Mouse (Mus musculus) adrenal gland, postnatal 10 days (tissue): ENCODE data around the gene Mrrf. TPM values are rescaled to one million over a fixed set of nuclear protein-coding genes. Genes with fewer than 3 reads are reported as not detected.
A peak's percentile ranks its signal among the peaks of the same experiment; 100 is the strongest.
"Not testable (repeated sequence)": the region's sequence is repeated elsewhere in the genome, so short reads cannot be mapped to it uniquely, and the experiment has no call there.

Experiments used
- DNase-seq: peaks from one replicate; pipeline ENCODE4 v3.0.0; 2021; ENCODE audit warnings: mixed read lengths
- total RNA-seq, 2 experiments: library from RNA; stranded (reverse); gene quantifications; 2 replicates each; pipeline ENCODE4 v1.2.3; 2021

Gene Mrrf
- total RNA-seq, 2 experiments from 2014 or later: 21.4 to 25.7 TPM

DNA sequence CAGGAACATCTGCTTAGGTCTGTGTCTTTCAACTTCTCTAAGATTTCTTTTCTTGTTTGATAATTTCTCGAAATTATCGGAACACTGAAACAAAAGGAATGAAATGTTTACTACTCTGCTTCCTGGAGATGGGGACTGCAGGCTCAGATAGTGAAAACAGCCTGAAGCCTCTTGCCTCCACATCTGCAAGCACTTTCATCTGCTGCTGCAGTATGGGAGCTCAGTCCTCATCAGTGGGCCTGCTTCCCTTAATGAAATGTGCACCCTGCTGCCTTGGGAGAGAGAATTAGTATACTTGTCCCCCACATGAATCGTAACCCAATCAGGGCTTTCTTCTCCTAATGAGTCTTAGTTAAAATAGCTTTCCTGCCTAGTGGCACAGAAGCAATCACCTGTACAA is 7.1 kb upstream of the Mrrf start:
- no peak for DNase-seq

GRCm38 (mm10) chr2:36135887-36136286 is 302 bp upstream of the Mrrf start:
- DNase-seq: no peak

- no peak for DNase-seq
These were observed 2.9 kb downstream of the Mrrf start for GRCm38 (mm10) chr2:36139096-36139495.

DNA sequence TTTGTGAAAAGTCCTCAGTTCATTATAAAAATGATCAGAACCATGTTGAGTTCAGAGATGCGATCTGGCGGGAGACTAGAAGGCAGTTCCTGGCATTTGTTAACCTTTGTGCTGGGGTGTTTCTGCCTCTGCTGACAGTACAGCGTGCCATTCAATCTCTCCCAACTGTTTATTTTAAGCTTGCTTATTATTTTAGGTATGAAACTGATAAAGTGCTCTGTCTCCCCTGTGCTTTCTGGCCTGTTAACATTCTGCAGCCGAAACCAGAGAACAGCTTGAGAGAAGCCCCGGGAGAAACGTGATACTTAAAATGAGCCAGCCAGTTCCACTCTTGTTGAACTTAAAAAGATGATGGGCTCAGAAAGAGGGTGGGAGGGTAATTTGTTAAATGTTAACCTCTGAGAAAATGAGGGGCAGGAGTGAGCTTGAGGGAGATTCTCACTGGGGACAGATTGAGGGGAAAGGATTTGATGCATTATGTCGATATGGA is 12.7 kb downstream of the Mrrf start:
- DNase-seq: no peak

- not testable (repeated sequence) for DNase-seq
These were observed 16.2 kb downstream of the Mrrf start for GRCm38 (mm10) chr2:36152401-36152800.

DNA sequence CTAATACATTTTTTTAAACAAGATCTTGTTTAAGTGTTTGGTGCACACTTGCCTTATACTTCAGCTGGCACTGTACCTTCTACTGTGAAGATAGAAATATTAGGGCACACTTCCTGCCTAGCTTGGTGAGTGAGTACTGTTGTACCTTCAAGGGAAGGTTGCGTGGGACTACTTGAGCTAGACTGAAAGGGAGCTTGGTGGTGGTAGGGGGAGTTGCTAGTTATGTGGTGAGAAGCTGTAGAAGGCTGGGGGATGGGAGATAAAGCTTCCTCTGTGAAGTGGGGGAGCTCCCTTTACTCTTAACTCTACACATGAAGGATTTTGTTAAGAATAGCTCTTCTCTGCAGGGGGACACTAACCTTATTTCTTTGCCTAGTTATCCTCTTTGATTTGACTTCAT is 21.3 kb downstream of the Mrrf start:
- DNase-seq: no peak

- DNase-seq: no peak
These were observed 23.1 kb downstream of the Mrrf start for GRCm38 (mm10) chr2:36159336-36159735.

DNA sequence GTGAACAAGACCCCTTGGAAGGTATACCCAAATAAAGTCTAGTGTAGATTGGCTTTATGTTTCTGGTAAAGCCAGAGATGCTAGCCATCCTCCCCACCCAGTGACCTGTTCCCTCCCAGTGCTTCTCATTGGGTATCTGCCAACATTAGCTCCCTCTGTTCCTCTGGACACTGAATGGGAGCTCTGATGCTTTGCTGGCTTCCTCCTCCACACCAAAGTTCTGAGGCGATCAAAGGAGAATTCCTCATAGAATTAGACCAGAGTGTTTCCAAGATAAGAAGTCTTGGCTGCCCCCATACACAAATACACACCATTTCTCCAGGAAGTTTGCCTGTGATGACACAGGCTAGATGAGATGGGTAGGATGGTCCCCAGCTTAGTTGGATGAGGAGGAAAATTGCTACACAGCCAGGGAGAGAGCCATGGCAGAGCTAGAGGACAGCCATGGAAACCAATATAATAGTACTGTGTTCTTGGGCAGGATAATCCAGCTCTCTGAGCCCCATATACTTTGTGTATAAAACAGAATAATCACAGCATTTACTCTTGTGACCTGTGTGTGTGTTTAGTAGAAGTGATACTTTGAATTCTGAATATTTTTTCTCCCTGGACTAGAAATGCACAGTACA is 31.9 kb downstream of the Mrrf start:
- DNase-seq: no peak

DNA sequence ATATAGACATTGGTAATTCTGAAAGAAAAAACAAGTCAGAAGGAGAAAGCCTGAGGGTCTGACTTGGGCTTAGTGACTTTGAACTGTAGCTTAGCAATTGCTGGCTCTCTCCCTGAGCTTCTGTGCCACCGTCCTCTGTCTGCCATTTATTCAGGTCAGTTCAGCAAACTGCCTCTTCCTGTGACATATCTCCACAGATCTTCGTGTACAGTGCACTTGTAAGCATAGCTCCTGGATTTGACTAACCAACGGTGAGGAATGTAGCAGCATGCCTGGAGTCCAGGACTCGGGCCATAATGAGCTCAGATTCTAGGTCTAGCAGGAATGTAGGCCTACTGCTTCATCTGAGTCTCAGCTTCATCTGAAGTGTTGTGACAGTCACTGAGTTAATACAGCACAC is 33.0 kb downstream of the Mrrf start:
- DNase-seq: no peak

- no peak for DNase-seq
These were observed 35.9 kb downstream of the Mrrf start for GRCm38 (mm10) chr2:36172136-36172535.

- no peak for DNase-seq
These were observed 36.4 kb downstream of the Mrrf start for GRCm38 (mm10) chr2:36172574-36172973.

- DNase-seq: no peak
These were observed 43.3 kb downstream of the Mrrf start for GRCm38 (mm10) chr2:36179487-36179886.

DNA sequence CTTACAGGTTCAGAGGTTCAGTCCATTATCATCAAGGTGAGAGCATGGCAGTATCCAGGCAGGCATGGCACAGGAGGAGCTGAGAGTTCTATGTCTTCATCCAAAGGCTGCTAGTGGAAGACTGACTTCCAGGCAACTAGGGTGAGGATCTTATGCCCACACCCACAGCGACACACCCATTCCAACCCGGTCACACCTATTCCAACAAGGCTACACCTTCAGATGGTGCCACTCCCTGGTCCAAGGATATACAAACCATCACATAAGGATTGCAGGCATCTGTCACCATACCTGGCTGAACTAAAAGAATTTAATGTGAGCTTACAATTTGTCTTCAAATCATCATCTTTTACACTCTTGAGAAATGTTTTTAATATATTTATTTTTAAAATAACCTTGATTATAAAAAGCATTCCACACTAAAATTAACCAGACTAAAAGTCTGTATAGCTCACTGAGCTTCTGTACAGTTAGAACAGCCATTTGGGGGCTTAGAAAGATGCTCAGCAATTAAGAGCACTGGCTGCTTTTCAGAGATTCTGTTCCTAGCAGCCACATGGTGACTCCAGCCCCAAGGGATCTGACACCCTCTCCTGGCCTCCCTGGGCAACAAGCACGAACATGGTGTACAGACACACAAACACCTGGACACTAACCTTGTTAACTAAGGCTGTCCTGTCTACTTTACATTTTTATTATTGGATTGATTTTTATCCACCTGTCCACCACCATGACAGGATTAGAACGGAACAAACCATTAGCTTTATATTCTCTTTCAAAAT is 45.6 kb downstream of the Mrrf start:
- not testable (repeated sequence) for DNase-seq

DNA sequence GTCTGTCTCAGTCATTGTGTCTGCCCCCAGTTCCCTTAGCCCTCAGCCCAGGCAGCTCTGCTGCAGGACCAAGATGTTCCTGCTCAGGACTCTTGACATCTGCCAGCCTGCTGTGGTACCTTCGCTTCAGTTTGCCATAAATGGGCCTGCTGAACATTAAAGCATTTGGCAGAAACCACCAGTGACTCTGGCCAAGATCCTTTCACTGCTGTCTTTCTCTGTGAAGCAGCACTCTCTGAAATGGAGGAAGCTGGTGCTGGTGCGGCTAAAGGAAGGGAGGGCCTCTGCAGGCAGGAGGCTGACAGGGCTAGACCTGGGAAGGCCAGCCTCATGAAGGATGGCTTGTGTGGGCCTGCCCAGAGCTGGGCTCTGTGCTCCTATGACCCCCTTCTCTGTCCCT is 47.1 kb downstream of the Mrrf start:
- no peak for DNase-seq

- DNase-seq: no peak
These were observed 48.0 kb downstream of the Mrrf start for GRCm38 (mm10) chr2:36184192-36184591.

DNA sequence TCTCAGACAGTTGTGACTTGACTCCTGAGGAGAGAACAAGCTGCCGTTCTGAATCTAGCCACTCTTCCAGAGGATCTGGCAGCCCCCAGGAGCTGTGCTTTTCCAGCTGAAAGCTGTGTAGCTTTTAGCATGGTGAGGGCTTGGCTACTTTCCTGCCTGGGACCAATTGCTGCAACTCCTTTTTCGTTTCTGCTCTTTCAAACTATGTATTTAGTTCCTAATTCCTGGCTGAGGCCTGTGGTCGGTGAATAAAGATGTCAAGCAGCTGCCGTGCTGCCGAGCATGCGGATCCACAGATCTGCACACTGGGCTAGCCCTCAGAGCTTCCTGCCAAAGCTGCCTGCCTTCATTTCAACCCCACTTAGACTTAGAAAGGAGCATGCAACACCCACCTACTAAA is 48.7 kb downstream of the Mrrf start:
- DNase-seq: no peak

DNA sequence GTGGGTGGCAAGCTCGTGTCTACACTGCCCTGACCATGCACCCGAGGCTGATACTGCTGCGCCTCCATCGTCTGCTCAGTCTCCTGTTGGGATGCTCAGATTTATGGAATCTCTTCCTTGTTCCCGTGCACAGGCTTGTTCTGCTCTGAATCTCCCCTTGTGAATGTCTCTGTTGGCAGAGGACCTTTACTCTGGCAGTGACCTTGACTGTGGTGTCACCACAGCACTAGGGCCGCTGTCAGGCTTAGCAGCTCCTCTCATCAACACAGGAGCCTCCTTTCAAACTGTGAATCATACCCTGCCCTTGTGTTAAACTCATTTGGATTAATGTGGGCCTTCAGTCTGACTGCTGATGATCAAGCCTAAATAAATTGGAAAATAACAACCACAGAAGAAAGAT is 53.0 kb downstream of the Mrrf start:
- peak; percentile 13 for DNase-seq

- no peak for DNase-seq
These were observed 55.1 kb downstream of the Mrrf start for GRCm38 (mm10) chr2:36191098-36191941.

- no peak for DNase-seq
These were observed 60.8 kb downstream of the Mrrf start for GRCm38 (mm10) chr2:36197021-36197420.

DNA sequence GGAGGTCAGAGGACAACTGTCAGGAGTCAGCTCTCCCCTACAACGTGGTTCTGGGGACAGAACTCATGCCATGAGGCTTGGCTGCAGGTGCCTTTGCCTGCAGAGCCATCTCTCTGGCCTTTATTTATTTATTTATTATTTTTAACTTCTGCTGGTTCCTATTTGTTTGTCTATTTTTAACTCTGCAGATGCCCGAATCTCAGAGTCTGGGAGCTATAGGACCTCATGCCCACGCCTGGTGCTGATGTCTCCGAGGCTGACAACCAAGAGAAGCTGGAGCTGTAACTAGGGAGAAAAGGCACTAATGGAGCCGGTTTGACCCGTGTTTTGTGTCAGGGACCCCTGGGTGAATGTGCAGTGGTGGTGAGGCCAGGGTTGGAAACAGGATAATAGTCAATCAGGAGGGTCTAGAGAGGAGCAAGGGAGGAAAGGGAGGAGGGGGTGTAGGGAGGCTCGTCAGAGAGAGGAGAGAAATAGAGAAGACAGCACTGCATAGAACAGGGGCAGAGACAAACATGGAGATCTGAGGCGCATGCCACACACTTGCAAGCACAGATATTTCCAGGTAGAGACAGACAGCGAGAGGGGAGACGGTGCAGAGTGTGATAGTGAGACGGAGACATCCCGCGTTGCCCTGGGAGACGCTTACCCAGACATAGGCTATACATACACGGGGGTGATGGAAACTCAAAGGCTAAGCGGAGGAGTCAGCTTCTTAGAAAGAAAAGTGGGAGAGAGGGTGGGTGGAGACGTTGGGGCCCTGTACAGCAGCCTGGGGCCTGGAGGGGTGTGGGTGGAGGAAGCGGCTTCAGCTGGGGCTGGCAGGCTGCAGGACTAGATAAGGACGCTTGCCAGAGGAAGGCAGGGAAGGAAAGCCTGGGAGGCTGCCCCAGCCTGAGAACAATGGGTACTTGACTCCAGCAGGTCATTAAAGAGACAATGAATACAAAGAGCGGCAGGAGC is 62.0 kb downstream of the Mrrf start:
- DNase-seq: peak; percentile 29

DNA sequence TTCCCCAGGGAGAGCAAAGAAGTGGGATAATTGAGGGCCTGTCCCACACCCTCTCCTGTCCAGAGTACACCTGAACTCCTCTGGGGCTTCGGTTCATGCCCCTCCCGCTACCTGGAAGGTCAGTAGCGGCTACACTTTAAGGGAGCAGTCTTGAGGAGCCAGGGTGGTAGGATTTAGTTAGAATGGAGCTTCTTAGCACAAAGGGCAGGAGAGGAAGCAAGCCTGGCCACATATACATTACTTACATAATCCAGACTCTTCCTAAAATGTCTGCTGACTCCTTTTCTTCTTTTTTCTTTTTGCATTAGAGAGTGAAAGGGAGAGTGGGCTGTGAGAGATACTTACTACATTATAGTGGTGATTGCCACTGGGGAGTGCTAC is 62.7 kb downstream of the Mrrf start:
- no peak for DNase-seq

GRCm38 (mm10) chr2:36200813-36201212 is 64.6 kb downstream of the Mrrf start:
- no peak for DNase-seq
